Mouse (Mus musculus) cortical plate, adult 2 months (tissue): ENCODE measurements around the gene Ifngr2.

Experiments used
- CTCF ChIP-seq: fragments of 200-500 bp; IDR thresholded peaks from 2 replicates; pipeline ENCODE4 v1.5.1; 2011; ENCODE audit warnings: mild to moderate bottlenecking, control low read depth, low read length; ENCODE audit not compliant: insufficient read depth; ENCODE audit errors: extremely low read depth
- POLR2A ChIP-seq: fragments of 200-500 bp; IDR thresholded peaks from 2 replicates; pipeline ENCODE4 v1.6.1; 2011; ENCODE audit warnings: mild to moderate bottlenecking, low read length, control low read depth; ENCODE audit not compliant: insufficient read depth; ENCODE audit errors: extremely low read depth

GRCm38 (mm10) chr16:91512161-91512787, 34.6 kb upstream of the Ifngr2 start:
- TF ChIP-seq CTCF (peak; percentile 97), POLR2A (no peak)
